Comparison of ENCODE assay signal across 9 mouse cellular contexts in the genomic region with DNA sequence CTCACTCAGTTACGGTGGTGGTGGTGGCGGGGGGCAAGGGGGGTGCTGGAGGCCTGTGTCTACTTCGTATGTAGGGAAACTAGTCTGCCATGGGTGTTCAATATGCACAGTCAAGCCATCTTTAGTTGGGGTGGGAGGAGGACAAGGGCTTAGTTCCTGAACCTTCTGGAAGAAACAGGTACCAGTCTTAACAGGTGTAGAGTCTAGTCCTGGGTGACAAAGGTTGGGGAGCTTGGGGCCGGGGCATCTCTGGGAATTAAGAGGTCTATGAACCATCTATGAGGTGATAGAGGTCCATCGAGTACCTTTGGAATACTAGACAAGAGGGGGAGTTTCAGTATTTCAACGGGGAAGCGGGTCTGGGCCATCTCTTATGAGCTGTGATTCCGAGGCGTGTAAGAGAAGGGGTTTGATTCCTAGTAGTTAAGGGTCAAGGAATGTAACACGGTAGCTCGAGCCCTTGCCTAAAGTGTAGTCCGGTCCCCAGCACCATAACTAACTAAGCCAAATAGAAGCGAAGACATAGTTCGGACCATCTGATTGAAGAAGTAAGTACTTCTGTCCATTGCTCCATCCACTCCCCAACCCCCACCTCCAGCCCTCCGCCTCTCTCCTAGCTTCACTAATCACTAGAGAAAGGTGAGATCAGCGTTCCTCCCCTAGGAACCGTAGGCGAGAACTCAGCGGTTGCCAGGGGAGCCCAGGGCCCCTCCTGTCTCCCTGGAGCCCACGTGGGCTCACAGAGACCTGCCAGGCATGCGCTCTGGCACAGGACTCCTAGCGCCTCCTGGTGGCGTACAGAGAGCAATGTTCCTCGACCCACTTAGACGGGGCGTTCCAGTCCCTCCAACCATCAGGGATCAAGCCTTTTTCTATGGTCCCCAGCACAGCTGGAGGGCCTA. TPM values are rescaled to one million over a fixed set of nuclear protein-coding genes. Genes with fewer than 3 reads are reported as not detected.
DNase-seq lines count a peak whose midpoint lies in the region; ATAC-seq lines count a peak whose summit lies in the region.
"Had no signal": no experiment of that assay in that cellular context is flagged by ENCODE, and none has a peak within 500 bp of the region (broad histone marks: within the 10 kb centered on the region; RNA-seq: fewer than 3 reads in every experiment).

No protein-coding gene starts in this region.

- peak overlapping the region; percentile 81 for H3K4me2 ChIP-seq in embryonic facial prominence, embryonic 14.5 days (ENCODE audit: low read depth, low read length)
- peak overlapping the region; percentile 78 for H3K4me2 ChIP-seq in hindbrain, embryonic 13.5 days

- no peaks in the 10 kb centered on the region for H3K36me3 ChIP-seq in embryonic facial prominence, embryonic 14.5 days (ENCODE audit: control insufficient read depth, insufficient read depth, low read length)
- H3K36me3 ChIP-seq in hindbrain, embryonic 13.5 days, result peaks cover 3% of the 10 kb centered on the region; the same call in 1 of the 2 replicates
- H3K36me3 ChIP-seq: liver, embryonic 15.5 days had no signal

- ATAC-seq in embryonic facial prominence, embryonic 14.5 days (ENCODE audit: low read depth), result peak; percentile 81
- peak; percentile 27; the same call in 1 of the 2 replicates for ATAC-seq in hindbrain, embryonic 13.5 days (ENCODE audit: low FRiP score)

- H3K9me3 ChIP-seq in embryonic facial prominence, embryonic 14.5 days (ENCODE audit: control insufficient read depth, low read length), result no peaks in the 10 kb centered on the region
- H3K9me3 ChIP-seq in hindbrain, embryonic 13.5 days, result no peaks in the 10 kb centered on the region
- H3K9me3 ChIP-seq: liver, embryonic 15.5 days had no signal

- no peak overlapping the region for H3K27ac ChIP-seq in embryonic facial prominence, embryonic 14.5 days (replicated peaks; ENCODE audit: low read depth, low read length)
- H3K27ac ChIP-seq in hindbrain, embryonic 13.5 days, result no peak overlapping the region
- H3K27ac ChIP-seq: liver, embryonic 15.5 days had no signal

- peak; percentile 39 for DNase-seq in adrenal gland, postnatal 10 days
- DNase-seq in adrenal gland, postnatal 4 days (ENCODE audit: low spot score in 2 of 2), result no peak
- DNase-seq in R1 (ENCODE audit: low read depth, low spot score), result peak; percentile 97
- DNase-seq in embryonic facial prominence, embryonic 14.5 days (ENCODE audit: low spot score), result peak; percentile 86
- DNase-seq in left cerebral cortex, adult 18-20 months (ENCODE audit: low spot score in 2 of 2), result peak; percentile 62 to 65
- peak; percentile 53 to 59 for DNase-seq in lung, postnatal 4 days
- DNase-seq in right cerebral cortex, postnatal 25 days, result peak; percentile 59

- H3K9ac ChIP-seq in embryonic facial prominence, embryonic 14.5 days (ENCODE audit: low read depth, low read length), result no peak overlapping the region
- H3K9ac ChIP-seq in hindbrain, embryonic 13.5 days, result no peak overlapping the region
- H3K9ac ChIP-seq: liver, embryonic 15.5 days had no signal

- H3K4me1 ChIP-seq in embryonic facial prominence, embryonic 14.5 days (ENCODE audit: control insufficient read depth, insufficient read depth, low read length), result no peaks in the 10 kb centered on the region; the same call in 1 of the 2 replicates
- peaks cover 14% of the 10 kb centered on the region for H3K4me1 ChIP-seq in hindbrain, embryonic 13.5 days (replicated peaks)

- H3K4me3 ChIP-seq in embryonic facial prominence, embryonic 14.5 days (ENCODE audit: low read depth, low read length), result peak overlapping the region; percentile 53; the same call in 1 of the 2 replicates
- H3K4me3 ChIP-seq in hindbrain, embryonic 13.5 days, result peak overlapping the region; percentile 49; the same call in 1 of the 2 replicates

- 17% methylated on average over 26 of the region's 26 CpGs for WGBS in embryonic facial prominence, embryonic 14.5 days
- 20% methylated on average over 26 of the region's 26 CpGs for WGBS in hindbrain, embryonic 13.5 days

- peaks cover 66% of the 10 kb centered on the region for H3K27me3 ChIP-seq in embryonic facial prominence, embryonic 14.5 days (replicated peaks; ENCODE audit: control insufficient read depth, insufficient read depth, low read length)
- peaks cover 98% of the 10 kb centered on the region for H3K27me3 ChIP-seq in hindbrain, embryonic 13.5 days

RNA-seq across cellular contexts. Expression of gene Gm20479, which starts 40.1 kb away (rescaled TPM):
- total RNA-seq in adrenal gland, postnatal 10 days (2021), result 1 to 10 TPM in 1 of 2 experiments, not detected in 1; 2.5 TPM
- 1 to 10 TPM in 1 of 2 experiments, not detected in 1; 2.5 TPM for total RNA-seq in adrenal gland, postnatal 4 days (2021)
- polyA plus RNA-seq in embryonic facial prominence, embryonic 14.5 days (2014; fragmentation: Nextera tagmentation; extraction: Ambion mirVana), result not detected in 2 replicates
- polyA plus RNA-seq in hindbrain, embryonic 13.5 days (2015; fragmentation: Nextera tagmentation; extraction: Ambion mirVana), result not detected in 2 replicates
- total RNA-seq in left cerebral cortex, adult 18-20 months (2021), result not detected

RNA-seq across cellular contexts. Expression of gene Shkbp1, which starts 41.5 kb away (rescaled TPM):
- total RNA-seq in adrenal gland, postnatal 10 days (2021), result 10 to 100 TPM; 19.6 to 22.9 TPM
- 10 to 100 TPM; 22.9 to 31.7 TPM for total RNA-seq in adrenal gland, postnatal 4 days (2021)
- 26.5 and 30.3 TPM in 2 replicates for polyA plus RNA-seq in embryonic facial prominence, embryonic 14.5 days (2014; fragmentation: Nextera tagmentation; extraction: Ambion mirVana)
- polyA plus RNA-seq in hindbrain, embryonic 13.5 days (2015; fragmentation: Nextera tagmentation; extraction: Ambion mirVana), result 61.8 and 62.5 TPM in 2 replicates
- 10 to 100 TPM; 27.9 to 33.2 TPM for total RNA-seq in left cerebral cortex, adult 18-20 months (2021)

RNA-seq across cellular contexts. Expression of gene Sptbn4, which starts 50.2 kb away (rescaled TPM):
- under 1 TPM; 0.70 to 0.81 TPM for total RNA-seq in adrenal gland, postnatal 10 days (2021)
- 1 to 10 TPM; 1.2 to 1.4 TPM for total RNA-seq in adrenal gland, postnatal 4 days (2021)
- 0.39 and 0.40 TPM in 2 replicates for polyA plus RNA-seq in embryonic facial prominence, embryonic 14.5 days (2014; fragmentation: Nextera tagmentation; extraction: Ambion mirVana)
- 2.2 and 2.6 TPM in 2 replicates for polyA plus RNA-seq in hindbrain, embryonic 13.5 days (2015; fragmentation: Nextera tagmentation; extraction: Ambion mirVana)
- 100 to 1,000 TPM; 139 to 142 TPM for total RNA-seq in left cerebral cortex, adult 18-20 months (2021)

RNA-seq across cellular contexts. Expression of gene Blvrb, which starts 50.5 kb away (rescaled TPM):
- 10 to 100 TPM; 83.4 TPM for total RNA-seq in adrenal gland, postnatal 10 days (2021)
- total RNA-seq in adrenal gland, postnatal 4 days (2021), result 10 to 100 TPM; 58.4 to 62.1 TPM
- 67.3 and 75.2 TPM in 2 replicates for polyA plus RNA-seq in embryonic facial prominence, embryonic 14.5 days (2014; fragmentation: Nextera tagmentation; extraction: Ambion mirVana)
- 18.7 and 19.3 TPM in 2 replicates for polyA plus RNA-seq in hindbrain, embryonic 13.5 days (2015; fragmentation: Nextera tagmentation; extraction: Ambion mirVana)
- total RNA-seq in left cerebral cortex, adult 18-20 months (2021), result 10 to 100 TPM; 20.8 to 21.3 TPM

RNA-seq across cellular contexts. Expression of gene Ltbp4, which starts 59.8 kb away (rescaled TPM):
- total RNA-seq in adrenal gland, postnatal 10 days (2021), result 100 to 1,000 TPM; 107 to 111 TPM
- total RNA-seq in adrenal gland, postnatal 4 days (2021), result 100 to 1,000 TPM in 1 of 2 experiments, 10 to 100 TPM in 1; 95.4 to 102 TPM
- polyA plus RNA-seq in embryonic facial prominence, embryonic 14.5 days (2014; fragmentation: Nextera tagmentation; extraction: Ambion mirVana), result 74.2 and 74.8 TPM in 2 replicates
- polyA plus RNA-seq in hindbrain, embryonic 13.5 days (2015; fragmentation: Nextera tagmentation; extraction: Ambion mirVana), result 5.4 and 6.0 TPM in 2 replicates
- 10 to 100 TPM; 42.2 to 46.6 TPM for total RNA-seq in left cerebral cortex, adult 18-20 months (2021)

Comparison
In these comparisons a context has a peak if more than half of its experiments do, and no peak if none do; other contexts are left out.
1. DNase-seq: peak in adrenal gland, postnatal 10 days (single experiment), R1 (single experiment), embryonic facial prominence, embryonic 14.5 days (single experiment), left cerebral cortex, adult 18-20 months (2 of 2), lung, postnatal 4 days (2 of 2) and right cerebral cortex, postnatal 25 days (single experiment); none in adrenal gland, postnatal 4 days (0 of 2).
2. RNA of gene Sptbn4, which starts 50.2 kb away (total RNA-seq): 139 to 142 TPM in left cerebral cortex, adult 18-20 months; 1.2 to 1.4 TPM in adrenal gland, postnatal 4 days and 0.70 to 0.81 TPM in adrenal gland, postnatal 10 days; every median in the first group is over 10 times any median in the second.